Mouse (Mus musculus): ENCODE measurements around the gene Adpgk. TPM values are rescaled to one million over a fixed set of nuclear protein-coding genes. Genes with fewer than 3 reads are reported as not detected.

Gene Adpgk
- polyA plus RNA-seq (2017; shearing (Covaris generic)) = 10 to 100 TPM; 45.7 to 67.0 TPM

DNA sequence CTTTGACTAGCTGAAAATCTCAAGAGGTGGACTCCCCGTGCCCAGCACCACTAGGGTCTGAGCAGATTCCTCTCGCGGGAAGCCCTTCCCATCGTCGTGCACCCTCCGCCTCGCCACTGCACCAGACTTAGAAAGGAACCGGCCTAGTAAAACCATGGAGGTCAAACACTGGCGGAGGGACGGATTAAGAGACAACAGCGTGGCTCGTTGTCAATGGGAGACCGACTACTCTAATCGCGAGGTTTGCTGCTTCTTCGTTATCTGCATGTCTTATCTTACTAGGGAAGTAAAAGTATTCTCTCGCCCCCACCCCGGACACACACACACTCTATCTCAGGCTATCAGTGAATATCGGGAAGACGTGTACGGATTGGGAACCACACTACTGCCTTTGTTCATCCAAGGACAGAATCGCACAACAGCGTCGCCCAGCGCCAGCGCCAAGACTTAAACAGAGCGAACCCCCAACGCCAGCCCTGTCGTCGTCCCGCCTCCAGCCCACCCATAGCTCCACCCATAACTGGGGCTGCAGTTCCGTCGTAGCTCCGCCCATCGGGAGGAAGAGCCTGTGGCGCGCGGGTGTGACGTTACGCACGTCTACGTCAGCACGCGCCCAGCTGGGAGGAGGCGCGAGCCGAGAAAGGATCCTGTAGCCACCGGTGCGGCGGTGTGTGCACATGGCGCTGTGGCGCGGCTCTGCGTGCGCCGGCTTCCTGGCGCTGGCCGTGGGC lies at the start of gene Adpgk:
Gene Adpgk (plus strand): TSS at position 602 of the 731 bp plus-strand sequence.

DNA sequence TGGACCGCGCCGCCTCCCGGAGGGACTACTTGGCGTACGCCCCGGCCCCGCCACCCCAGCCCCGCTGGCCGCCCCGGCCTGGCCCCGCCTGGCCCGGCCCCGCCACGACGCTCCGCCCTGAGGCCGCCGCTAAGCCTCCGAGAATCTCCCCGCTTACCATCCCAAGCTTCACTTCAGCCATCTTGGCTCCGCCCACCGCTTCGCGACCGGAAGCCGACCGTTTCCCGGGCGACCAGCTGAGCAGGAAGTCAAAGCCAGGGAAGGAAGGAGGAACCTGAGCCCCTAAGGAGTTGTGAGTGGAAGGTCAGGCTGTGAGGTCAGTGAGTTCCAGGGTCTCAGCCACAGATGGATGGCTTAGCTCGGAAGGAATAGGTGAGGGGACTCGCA lies 61.9 kb downstream of the Adpgk start, which contains the start of gene Bbs4:
Gene Bbs4 (minus strand): TSS at position 256 of the 387 bp plus-strand sequence.

Other genes with a start within 250 kb of the Adpgk start
- 10 to 100 TPM in 1 of 2 experiments, 1 to 10 TPM in 1; 7.9 to 14.1 TPM for gene Bbs4, start 62.0 kb downstream of the Adpgk start, polyA plus RNA-seq (2017; shearing (Covaris generic))
- 100 to 1,000 TPM in 1 of 2 experiments, 10 to 100 TPM in 1; 75.8 to 113 TPM for gene Arih1, start 195.1 kb downstream of the Adpgk start, polyA plus RNA-seq (2017; shearing (Covaris generic))
- gene Hexa, start 248.0 kb downstream of the Adpgk start, polyA plus RNA-seq (2017; shearing (Covaris generic)) = 10 to 100 TPM; 45.2 to 45.8 TPM
- 1 to 10 TPM in 1 of 2 experiments, under 1 TPM in 1; 0.24 to 1.1 TPM for gene Tmem202, start 248.3 kb downstream of the Adpgk start, polyA plus RNA-seq (2017; shearing (Covaris generic))

Data from activated CD4-positive, CD25-positive, alpha-beta regulatory T cell (primary cell).